Mouse (Mus musculus) embryonic facial prominence, embryonic 14.5 days (tissue): ENCODE data around the gene Dimt1. TPM values are rescaled to one million over a fixed set of nuclear protein-coding genes. Genes with fewer than 3 reads are reported as not detected.

Experiments used
- ATAC-seq: fragments of 200-750 bp; cut with Nextera tagmentation; 2 replicates; pipeline ENCODE4 v1.8.0; 2017; ENCODE audit warnings: low read depth, moderate number of reproducible peaks, moderate TSS enrichment
- DNase-seq: peaks from one replicate; pipeline ENCODE4 v3.0.0-alpha.2; 2015; ENCODE audit warnings: low spot score
- H3K27ac ChIP-seq: fragments of 300-500 bp; sonication (generic); replicated peaks from 2 replicates; pipeline ENCODE4 v1.5.1; 2014; ENCODE audit warnings: low read depth, mild to moderate bottlenecking, low read length, moderate library complexity
- H3K27me3 ChIP-seq: fragments of 300-500 bp; sonication (generic); replicated peaks from 2 replicates; pipeline ENCODE4 v1.6.1; 2014; ENCODE audit warnings: low read length; ENCODE audit not compliant: control insufficient read depth, insufficient read depth
- H3K36me3 ChIP-seq: fragments of 300-500 bp; sonication (generic); 2 replicates; pipeline ENCODE4 v1.6.1; 2014; ENCODE audit warnings: low read length, mixed read lengths; ENCODE audit not compliant: control insufficient read depth, insufficient read depth
- H3K4me1 ChIP-seq: fragments of 300-500 bp; sonication (generic); 2 replicates; pipeline ENCODE4 v1.6.1; 2014; ENCODE audit warnings: antibody characterized with exemption, low read length; ENCODE audit not compliant: control insufficient read depth, insufficient read depth
- H3K4me2 ChIP-seq: fragments of 300-500 bp; sonication (generic); 2 replicates; pipeline ENCODE4 v1.6.1; 2014; ENCODE audit warnings: low read depth, mild to moderate bottlenecking, low read length, moderate library complexity, mixed read lengths
- H3K4me3 ChIP-seq: fragments of 300-500 bp; sonication (generic); 2 replicates; pipeline ENCODE4 v1.5.1; 2014; ENCODE audit warnings: low read depth, mild to moderate bottlenecking, low read length
- H3K9ac ChIP-seq: fragments of 300-500 bp; sonication (generic); 2 replicates; pipeline ENCODE4 v1.6.1; 2014; ENCODE audit warnings: low read depth, mild to moderate bottlenecking, low read length, moderate library complexity, mixed read lengths
- H3K9me3 ChIP-seq: fragments of 300-500 bp; sonication (generic); 2 replicates; pipeline ENCODE4 v1.6.1; 2016; ENCODE audit warnings: low read length; ENCODE audit not compliant: control insufficient read depth
- WGBS: fragments of 180-500 bp; shearing (Covaris S2); extraction: QIAGEN DNeasy Blood & Tissue Kit; methylation state at CpG from one replicate; pipeline ENCODE4 v1.1.7; 2014; 5-methylcytosine and 5-hydroxymethylcytosine counted together
- polyA plus RNA-seq: library from polyadenylated mRNA; unstranded; fragments of >200 nt; fragmentation: Nextera tagmentation; extraction: Ambion mirVana; gene quantifications from 2 replicates; pipeline ENCODE4 v1.2.1, GENCODE M21; 2014

Gene Dimt1
- polyA plus RNA-seq, 1 experiment from 2014 or later: 48.6 TPM

- H3K36me3 ChIP-seq: no peaks in the 10 kb centered on the region
- 83% methylated on average over 5 of the region's 5 CpGs for WGBS
These were observed 51.7 kb downstream of the Dimt1 start for GRCm38 (mm10) chr13:106998671-106999070.

GRCm38 (mm10) chr13:107003211-107003610 lies 56.3 kb downstream of the Dimt1 start:
- Histone ChIP-seq H3K4me3 (no peak overlapping the region), H3K9ac (no peak overlapping the region), H3K27ac (no peak overlapping the region), H3K9me3 (no peaks in the 10 kb centered on the region), H3K27me3 (no peaks in the 10 kb centered on the region), H3K4me1 (no peaks in the 10 kb centered on the region), H3K36me3 (no peaks in the 10 kb centered on the region), H3K4me2 (no peak overlapping the region)
- DNase-seq: no peak
- ATAC-seq: no peak
- 93% methylated on average over 2 of the region's 2 CpGs for WGBS

More at GRCm38 (mm10) chr13:106998671-106999070, 51.7 kb downstream of the Dimt1 start:
- Histone ChIP-seq H3K27ac (no peak overlapping the region), H3K4me3 (no peak overlapping the region), H3K4me1 (no peaks in the 10 kb centered on the region), H3K27me3 (no peaks in the 10 kb centered on the region), H3K9me3 (no peaks in the 10 kb centered on the region), H3K4me2 (no peak overlapping the region), H3K9ac (no peak overlapping the region)
- ATAC-seq (no peak), DNase-seq (peak; percentile 10)

- no peaks in the 10 kb centered on the region for H3K9me3 ChIP-seq
- H3K4me2 ChIP-seq: no peak overlapping the region
- DNase-seq (no peak), ATAC-seq (no peak)
- H3K27me3 ChIP-seq: no peaks in the 10 kb centered on the region
- no peaks in the 10 kb centered on the region for H3K4me1 ChIP-seq
- H3K36me3 ChIP-seq: no peaks in the 10 kb centered on the region
- H3K4me3 ChIP-seq: no peak overlapping the region
- no peak overlapping the region for H3K27ac ChIP-seq
- 91% methylated on average over 4 of the region's 4 CpGs for WGBS
- H3K9ac ChIP-seq: no peak overlapping the region
These were observed 61.2 kb downstream of the Dimt1 start for GRCm38 (mm10) chr13:107008174-107008573.

Other genes with a start within 250 kb of the Dimt1 start
- 51.4 and 54.4 TPM in 2 replicates for gene Ipo11, start 10.2 kb upstream of the Dimt1 start, polyA plus RNA-seq
- 24.3 and 25.6 TPM in 2 replicates for gene Kif2a, start 75.0 kb downstream of the Dimt1 start, polyA plus RNA-seq